Mouse (Mus musculus): ENCODE data around the gene Tnfaip8l1.

GRCm38 (mm10) chr17:56206986-56207674, 44.9 kb downstream of the Tnfaip8l1 start:
- TF ChIP-seq CTCF (IDR thresholded peaks at IDR 0.05; ENCODE audit: extremely low read depth, insufficient read depth, low read length) = no peak
- no peak for TF ChIP-seq POLR2A (IDR thresholded peaks at IDR 0.05; ENCODE audit: extremely low read depth, insufficient read depth, low read length)
